Mouse (Mus musculus): ENCODE results near the gene Sertad2.
A peak's percentile ranks its signal among the peaks of the same experiment; 100 is the strongest.

Gene Sertad2

DNA sequence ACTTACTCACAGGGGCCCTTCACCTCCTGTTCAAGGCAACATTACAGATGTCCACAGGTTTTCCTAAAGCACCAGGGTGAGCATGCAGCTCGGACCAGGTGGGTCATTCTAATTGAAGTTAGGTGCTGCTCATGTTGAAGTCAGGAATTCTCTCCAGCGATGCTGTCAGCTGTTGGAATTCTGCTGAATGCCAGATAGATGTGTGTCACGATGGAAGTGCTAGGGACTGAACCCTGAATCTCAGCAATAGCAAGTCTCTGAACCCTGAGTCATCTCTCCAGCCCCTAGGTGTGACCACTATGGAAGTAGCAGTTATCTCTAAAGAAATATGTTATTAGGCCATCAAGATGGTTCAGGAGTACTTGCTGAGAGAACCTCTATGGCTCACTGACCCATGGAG is 102.5 kb downstream of the Sertad2 start:
- DNase-seq (ENCODE audit: low spot score), result no peak

GRCm38 (mm10) chr11:20646142-20646541 is 103.1 kb downstream of the Sertad2 start:
- DNase-seq (ENCODE audit: low spot score), result no peak

DNA sequence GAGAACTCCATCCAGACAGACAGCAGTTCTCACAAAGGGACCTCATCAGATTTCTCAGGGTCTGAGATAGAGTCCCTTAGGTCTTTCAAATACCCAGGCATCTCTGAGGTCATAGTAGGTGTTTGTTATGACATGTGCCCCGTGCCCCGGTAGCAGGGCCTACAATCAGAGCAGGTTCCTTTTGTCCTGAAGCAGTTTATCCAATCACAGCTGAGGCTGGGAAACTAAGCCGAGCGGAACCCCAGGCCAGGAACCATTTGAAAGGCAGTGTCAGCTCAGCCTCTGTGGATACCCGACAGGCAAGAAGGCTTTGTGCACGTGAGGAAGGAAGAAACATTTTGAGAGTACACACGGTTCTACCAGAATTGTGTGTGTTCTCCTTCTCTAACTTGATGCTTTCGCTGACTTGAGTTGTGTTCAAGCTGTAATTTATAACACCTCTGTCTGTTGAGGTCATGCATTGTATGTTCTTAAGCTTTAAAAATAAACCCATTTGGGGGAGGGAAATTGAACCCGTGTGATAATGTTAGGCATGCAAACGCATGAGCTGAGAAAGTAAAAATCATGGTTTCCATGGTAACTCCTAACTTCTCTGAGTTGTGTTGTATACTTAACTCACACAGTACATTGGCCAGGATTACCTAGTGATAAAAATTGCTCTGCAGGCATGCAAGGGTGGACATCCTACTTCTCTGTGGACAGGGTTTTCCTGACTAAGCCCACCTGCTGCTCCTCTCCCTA is 104.1 kb downstream of the Sertad2 start:
- no peak for DNase-seq (ENCODE audit: low spot score)

- DNase-seq (ENCODE audit: low spot score), result no peak
These were observed 105.0 kb downstream of the Sertad2 start for GRCm38 (mm10) chr11:20647902-20648625.

DNA sequence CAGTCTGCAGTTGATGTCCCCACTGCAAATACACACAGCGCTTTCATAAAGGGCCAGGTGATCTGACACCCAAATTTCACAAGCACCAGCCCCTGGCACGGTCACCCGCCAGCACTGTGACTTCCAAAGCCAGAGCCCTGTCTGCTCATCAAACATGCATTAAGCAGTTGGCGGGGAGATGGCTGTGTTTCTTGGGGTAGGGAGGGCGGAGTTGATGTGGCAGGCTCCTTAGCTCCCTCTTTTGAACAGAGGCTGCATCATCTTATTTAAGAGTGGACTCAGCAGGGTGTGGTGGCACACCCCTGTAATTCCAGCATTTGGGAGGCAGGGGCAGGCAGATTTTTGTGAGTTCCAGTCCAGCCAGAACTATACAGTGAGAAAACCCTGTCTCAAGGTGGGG is 106.4 kb downstream of the Sertad2 start:
- no peak for DNase-seq (ENCODE audit: low spot score)

DNA sequence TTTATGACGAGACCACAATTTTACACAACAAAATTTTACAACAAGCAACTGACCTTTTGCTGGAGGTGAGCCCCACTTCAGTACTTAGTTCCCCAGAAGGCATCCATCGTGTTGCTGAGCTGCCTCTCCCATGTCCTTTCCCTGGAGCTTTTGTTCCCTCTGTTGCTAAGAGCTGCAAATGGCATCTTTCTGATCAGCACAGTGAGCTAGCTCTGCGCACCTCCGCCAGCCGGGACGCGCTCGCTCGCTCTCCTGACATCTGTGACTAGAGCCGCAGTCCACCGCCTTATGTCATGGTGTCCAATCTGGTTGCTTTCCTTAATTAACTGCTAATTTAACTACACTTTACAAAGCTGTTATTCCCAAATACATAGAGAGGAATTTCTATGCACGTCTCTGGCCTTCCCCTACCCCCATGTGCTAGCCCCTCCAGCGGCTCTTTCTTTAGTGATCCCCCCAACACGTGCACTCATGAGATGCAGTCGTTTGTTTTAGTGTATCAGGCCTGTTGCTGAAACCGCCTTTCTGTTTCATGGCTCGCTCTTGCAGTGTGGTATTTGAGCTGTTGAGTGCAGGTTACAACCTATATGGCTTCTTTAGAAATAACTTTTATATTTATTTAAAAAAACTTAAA is 107.1 kb downstream of the Sertad2 start:
- no peak for DNase-seq (ENCODE audit: low spot score)

- no peak for DNase-seq (ENCODE audit: low spot score)
These were observed 108.1 kb downstream of the Sertad2 start for GRCm38 (mm10) chr11:20651166-20651565.

DNA sequence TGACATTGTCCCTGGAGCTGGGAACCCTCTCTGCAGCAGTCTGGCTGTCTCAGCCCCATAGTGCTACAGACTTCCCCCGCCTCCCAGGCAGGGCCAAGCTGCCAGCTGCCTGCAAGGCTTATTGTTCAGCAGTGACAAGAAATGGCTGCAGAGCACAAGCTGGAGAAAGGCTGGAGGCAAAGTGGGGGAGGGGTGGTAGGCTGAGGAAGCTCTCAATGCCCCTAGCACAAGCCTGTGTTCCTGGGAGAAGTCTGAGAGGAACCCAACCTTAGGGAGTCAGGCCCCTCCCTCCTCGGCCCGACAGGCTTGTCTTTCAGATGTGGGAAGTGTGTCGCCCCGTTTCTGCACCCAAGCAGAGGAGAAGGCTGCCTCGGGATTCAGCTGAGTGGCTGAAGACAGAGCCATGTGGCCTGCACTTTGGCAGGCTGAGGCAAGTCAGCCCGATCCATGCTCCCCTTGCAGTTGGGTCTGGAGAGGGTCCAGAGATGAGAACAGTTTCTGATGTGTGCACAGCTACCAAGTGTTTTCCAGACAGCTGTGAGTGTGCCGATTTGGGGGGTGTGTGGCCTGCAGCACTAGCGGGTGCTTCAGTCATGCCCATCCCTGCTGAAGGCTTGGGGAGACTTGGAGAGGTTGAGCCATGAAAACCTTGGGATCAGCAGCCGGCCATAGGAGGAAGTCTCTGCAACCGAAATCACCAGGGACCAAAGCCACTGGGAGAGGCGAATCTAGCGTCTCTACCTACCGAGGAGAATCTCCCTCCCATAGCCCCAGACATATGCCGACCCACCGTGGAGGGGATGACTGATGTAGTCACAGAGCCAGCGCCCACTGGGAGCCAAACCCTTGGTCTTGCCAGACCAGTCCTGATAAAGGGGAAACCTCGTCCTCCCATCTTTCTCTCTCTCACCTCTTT is 113.0 kb downstream of the Sertad2 start:
- no peak for DNase-seq (ENCODE audit: low spot score)

DNA sequence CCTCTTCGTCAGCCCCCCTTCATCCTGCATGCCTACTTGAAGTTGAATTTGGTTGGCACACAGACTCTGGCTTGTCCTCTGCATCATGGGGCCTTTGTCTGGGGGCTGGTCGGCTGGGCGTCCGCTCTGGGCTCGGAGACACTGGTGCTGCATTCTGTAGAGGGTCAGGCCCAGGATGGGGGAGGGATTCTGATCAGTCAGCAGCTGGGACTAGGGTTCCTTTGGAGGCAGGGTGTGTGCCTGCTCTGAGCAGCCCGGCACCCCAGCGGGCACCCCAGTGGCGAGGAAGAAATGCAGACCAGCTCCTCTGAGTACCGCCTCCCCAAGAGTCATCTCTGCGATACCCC is 113.6 kb downstream of the Sertad2 start:
- DNase-seq (ENCODE audit: low spot score), result no peak

DNA sequence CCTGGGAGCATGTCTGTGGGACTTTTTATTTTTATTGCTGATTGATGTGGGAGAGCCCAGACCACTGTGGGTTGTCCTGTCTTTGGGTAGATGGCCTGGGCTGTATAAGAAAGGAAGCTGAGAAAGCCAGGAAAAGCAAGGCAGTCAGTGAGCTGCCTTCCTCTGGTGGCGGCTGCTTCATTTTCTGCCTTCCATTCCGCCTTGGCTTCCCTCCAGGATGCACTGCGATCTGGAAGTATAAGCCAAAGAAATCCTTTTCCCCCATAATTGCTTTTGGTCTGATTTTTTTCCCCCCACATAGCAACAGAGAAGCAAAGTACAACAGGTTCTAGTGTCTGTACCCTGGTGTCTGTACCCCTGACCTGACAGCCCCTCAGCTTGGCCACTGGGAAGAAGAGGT is 116.0 kb downstream of the Sertad2 start:
- no peak for DNase-seq (ENCODE audit: low spot score)

GRCm38 (mm10) chr11:20660111-20661097 is 117.4 kb downstream of the Sertad2 start:
- DNase-seq (ENCODE audit: low spot score), result no peak

DNA sequence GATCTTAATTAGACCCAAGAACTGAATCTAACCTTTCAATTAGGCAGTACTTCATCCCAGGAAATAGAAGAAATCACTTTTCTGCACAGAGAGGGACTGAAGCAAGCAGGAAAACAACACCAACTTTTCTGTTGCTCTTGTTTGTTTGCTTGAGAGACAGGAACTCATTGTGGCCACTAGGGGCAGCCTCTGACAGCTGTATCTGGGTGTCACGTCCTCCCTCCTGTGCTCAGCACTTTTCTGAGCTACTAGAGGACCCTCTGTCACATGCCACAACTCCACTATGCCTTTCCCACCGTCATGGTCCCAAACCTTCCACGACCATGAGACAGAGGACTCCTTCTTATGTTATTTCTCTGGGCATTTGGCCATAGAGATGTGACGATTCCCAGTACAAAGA is 118.6 kb downstream of the Sertad2 start:
- peak; percentile 34 for DNase-seq (ENCODE audit: low spot score)

DNA sequence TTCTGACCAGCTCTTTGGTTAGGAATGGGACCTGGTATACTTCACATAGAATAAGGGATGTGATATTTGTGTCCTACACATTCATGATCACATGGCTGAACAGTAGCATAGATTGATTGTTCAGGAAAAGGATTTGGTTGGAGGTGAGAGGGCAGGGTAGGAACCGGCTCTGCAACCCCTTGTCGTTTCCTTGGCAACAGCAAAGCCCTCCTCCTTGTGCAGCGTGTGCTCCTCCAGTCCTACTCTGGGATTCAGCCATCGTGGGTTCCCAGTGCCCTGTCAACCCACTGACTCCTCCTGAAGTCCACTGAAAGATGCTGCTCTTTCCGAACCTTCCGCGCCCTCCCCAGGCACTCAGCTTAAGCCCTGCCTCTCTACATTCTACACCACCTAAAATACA is 119.8 kb downstream of the Sertad2 start:
- DNase-seq (ENCODE audit: low spot score), result no peak

GRCm38 (mm10) chr11:20663580-20664198 is 120.6 kb downstream of the Sertad2 start:
- no peak for DNase-seq (ENCODE audit: low spot score)

- no peak for DNase-seq (ENCODE audit: low spot score)
These were observed 121.8 kb downstream of the Sertad2 start for GRCm38 (mm10) chr11:20664878-20665277.

DNA sequence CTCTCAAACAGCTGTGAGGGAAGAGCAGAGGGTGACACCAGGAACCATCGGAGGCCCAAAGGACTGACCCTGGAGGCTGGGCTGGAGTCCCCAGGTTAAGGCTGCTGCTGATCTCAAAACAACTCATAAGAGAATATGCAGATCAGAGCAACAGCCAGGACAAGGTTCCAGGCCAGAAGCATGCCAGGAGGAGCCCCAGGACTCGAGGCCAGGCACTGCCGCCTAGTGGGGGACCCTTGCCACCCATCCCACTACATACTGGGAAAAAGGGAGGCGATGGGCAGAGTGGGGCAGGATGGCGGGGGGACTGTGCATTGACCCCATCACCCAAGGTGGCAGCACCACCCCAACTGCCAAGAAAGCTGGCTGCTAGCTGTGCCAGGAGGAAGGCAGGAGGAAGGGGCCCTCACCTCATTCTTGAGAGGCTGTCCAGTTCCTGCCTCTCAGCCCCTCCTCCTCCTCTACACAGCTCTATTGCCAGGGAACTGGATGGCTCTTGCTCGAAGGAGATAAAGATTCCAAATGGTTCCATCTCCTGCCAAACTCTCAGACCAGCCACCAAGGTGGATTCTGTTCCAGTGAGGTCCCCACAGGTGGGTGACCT is 128.8 kb downstream of the Sertad2 start:
- no peak for DNase-seq (ENCODE audit: low spot score)

DNA sequence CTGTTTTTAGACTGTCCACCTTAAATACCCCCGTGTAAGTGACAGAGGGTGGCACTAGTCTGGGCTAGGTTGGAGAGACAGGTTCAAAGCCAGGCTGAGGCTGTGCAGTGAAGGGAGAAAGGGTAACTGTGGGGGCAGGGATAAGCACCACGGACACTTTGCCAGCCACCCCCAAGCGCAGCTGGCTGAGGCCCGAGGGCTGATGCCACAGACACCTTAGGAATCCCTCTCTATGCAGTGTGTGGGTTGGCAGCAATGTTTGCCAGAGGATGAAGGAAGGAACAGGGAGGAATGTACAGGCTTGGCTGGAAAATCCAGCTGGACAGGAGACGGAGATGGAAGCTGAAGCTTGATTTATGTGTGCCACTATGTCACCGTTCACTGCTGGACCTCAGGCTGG is 129.5 kb downstream of the Sertad2 start:
- no peak for DNase-seq (ENCODE audit: low spot score)

GRCm38 (mm10) chr11:20679396-20679795 is 136.3 kb downstream of the Sertad2 start:
- DNase-seq (ENCODE audit: low spot score), result no peak

DNA sequence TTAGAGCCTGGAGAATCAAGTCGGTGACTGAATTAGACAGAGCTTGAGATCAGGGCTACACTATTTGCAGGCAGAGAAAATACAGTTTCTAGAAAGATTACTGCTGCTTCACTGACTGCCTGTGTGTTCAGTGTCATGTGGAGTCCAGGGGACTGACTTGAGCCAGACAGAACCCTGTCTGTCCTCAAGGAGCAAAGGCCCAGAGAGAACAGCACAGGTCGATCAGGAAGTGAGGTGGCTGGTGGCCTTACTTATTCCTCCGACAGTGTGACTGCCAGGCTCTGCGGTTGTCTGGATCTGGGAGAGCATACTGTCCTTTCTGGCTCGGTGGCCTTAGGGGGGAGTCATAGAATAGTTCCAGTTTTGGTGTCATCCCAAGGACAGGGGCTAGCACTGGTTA is 137.7 kb downstream of the Sertad2 start:
- no peak for DNase-seq (ENCODE audit: low spot score)

DNA sequence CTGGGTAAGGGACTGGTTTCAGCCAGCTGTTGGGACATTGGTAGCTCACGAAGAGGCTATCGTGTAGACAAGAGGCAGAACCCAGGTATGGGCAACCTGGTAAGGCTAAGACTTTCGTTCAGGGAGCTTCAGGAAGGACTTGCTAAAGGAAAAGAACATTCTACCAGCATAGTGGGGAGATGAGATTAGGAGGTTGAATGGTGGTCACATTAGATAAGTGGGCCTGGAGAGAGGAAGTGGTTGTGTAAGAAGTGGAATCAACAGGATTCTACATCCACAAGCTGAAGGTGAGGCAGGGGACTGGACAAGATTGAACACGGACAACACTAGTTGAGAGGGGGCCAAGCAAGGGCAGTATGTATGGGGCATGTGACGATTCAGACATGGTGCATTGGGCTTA is 138.6 kb downstream of the Sertad2 start:
- no peak for DNase-seq (ENCODE audit: low spot score)
